Mouse (Mus musculus) neural tube, embryonic 13.5 days (tissue): ENCODE results near the gene Olfr921. TPM values are rescaled to one million over a fixed set of nuclear protein-coding genes. Genes with fewer than 3 reads are reported as not detected.

ENCODE experiments used
- polyA plus RNA-seq: library from polyadenylated mRNA; unstranded; fragments of >200 nt; fragmentation: Nextera tagmentation; extraction: Ambion mirVana; gene quantifications from 2 replicates; pipeline ENCODE4 v1.2.1, GENCODE M21; 2015

Gene Olfr921
- polyA plus RNA-seq, 1 experiment from 2014 or later, result not detected

Other genes starting within 250 kb of the Olfr921 start
- not detected in 2 replicates for gene Olfr910, start 235.2 kb upstream of the Olfr921 start, polyA plus RNA-seq
- not detected in 2 replicates for gene Olfr912, start 192.9 kb upstream of the Olfr921 start, polyA plus RNA-seq
- not detected in 2 replicates for gene Olfr913, start 180.3 kb upstream of the Olfr921 start, polyA plus RNA-seq
- gene Olfr914, start 168.0 kb upstream of the Olfr921 start, polyA plus RNA-seq, result not detected in 2 replicates
- not detected in 2 replicates for gene Olfr916, start 113.2 kb upstream of the Olfr921 start, polyA plus RNA-seq
- gene Olfr917, start 107.2 kb upstream of the Olfr921 start, polyA plus RNA-seq, result not detected in 2 replicates
- not detected in 2 replicates for gene Olfr918, start 98.5 kb upstream of the Olfr921 start, polyA plus RNA-seq
- not detected in 2 replicates for gene Olfr919, start 69.4 kb upstream of the Olfr921 start, polyA plus RNA-seq
- 9.8 and 10.0 TPM in 2 replicates for gene Vwa5a, start 54.8 kb upstream of the Olfr921 start, polyA plus RNA-seq
- gene Olfr920, start 20.8 kb upstream of the Olfr921 start, polyA plus RNA-seq, result not detected in 2 replicates
- gene Olfr922, start 41.5 kb downstream of the Olfr921 start, polyA plus RNA-seq, result not detected in 2 replicates
- gene Olfr923, start 53.5 kb downstream of the Olfr921 start, polyA plus RNA-seq, result not detected in 2 replicates
- gene Olfr924, start 71.4 kb downstream of the Olfr921 start, polyA plus RNA-seq, result not detected in 2 replicates
- gene Olfr26, start 82.0 kb downstream of the Olfr921 start, polyA plus RNA-seq, result not detected in 2 replicates
- not detected in 2 replicates for gene Olfr926, start 104.1 kb downstream of the Olfr921 start, polyA plus RNA-seq
- gene Olfr930, start 156.7 kb downstream of the Olfr921 start, polyA plus RNA-seq, result not detected in 2 replicates
- not detected in 2 replicates for gene Olfr933, start 199.2 kb downstream of the Olfr921 start, polyA plus RNA-seq
- not detected in 2 replicates for gene Olfr934, start 215.2 kb downstream of the Olfr921 start, polyA plus RNA-seq
- gene Olfr935, start 226.6 kb downstream of the Olfr921 start, polyA plus RNA-seq, result not detected in 2 replicates